Mouse (Mus musculus): ENCODE results near the gene Kcne3.

The Kcne3 gene

GRCm38 (mm10) chr7:100176269-100176668 is at the start of gene Kcne3:
Gene Kcne3 (plus strand): TSS chr7:100176502.
- no peak for DNase-seq

GRCm38 (mm10) chr7:100126514-100126913 is 49.8 kb upstream of the Kcne3 start:
- no peak for DNase-seq

DNA sequence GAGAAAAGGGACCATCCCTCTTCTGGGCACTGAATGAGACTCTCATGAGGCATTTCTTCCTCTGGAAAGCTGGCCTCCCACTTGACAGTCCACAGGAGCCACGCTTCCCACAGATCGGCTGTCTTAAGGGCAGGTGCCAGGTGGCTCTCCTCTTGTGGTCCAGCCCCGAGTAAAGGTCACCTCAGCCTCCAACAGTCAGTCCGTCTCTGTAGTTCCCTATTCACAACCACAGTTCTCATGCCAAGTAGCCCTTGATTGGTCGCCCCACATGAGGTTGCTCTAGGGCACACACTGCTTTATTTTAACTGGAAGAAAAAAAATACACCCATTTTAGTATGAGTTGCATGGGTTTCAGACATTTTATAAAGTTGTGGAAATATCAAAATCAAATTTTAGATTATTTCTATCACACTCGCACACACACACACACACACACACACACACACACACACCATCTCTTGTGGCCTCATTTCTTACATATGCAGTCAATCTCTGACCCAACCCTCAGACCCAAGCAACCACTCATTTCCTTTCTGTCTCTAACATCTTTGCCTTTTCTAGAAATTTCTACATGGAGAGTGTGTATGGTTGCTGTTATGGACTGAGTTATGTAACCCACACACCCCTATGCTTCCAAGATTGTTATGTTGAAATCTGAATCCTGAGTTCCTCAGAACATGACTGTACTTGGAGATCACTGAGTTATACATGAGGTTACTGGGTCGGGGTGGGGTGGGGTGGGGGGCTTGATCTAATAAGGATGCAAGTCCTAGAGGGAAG is 47.9 kb upstream of the Kcne3 start:
- DNase-seq: no peak

GRCm38 (mm10) chr7:100130592-100130991 is 45.7 kb upstream of the Kcne3 start:
- DNase-seq: no peak

GRCm38 (mm10) chr7:100132379-100132778 is 43.9 kb upstream of the Kcne3 start:
- DNase-seq: no peak

GRCm38 (mm10) chr7:100137038-100137437 is 39.3 kb upstream of the Kcne3 start:
- DNase-seq: no peak

DNA sequence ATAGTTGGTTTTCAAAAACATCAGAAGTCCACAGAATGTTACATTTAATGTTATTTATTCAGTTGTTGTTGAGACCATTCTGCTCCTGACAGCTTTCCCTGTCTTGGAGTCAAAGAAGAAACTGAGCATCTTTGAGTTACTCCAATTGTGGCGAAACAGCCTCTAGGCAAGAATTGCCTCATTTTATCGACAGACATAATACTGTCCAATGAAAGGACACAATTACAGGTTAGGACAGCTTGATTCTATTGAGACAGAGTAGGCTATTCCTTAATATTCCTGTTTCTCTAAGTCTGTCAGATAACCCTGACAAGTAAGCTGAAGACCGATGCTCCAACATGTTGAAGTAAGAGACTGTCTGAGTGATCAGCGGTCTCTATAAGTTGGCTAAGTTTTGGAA is 38.2 kb upstream of the Kcne3 start:
- DNase-seq: no peak

DNA sequence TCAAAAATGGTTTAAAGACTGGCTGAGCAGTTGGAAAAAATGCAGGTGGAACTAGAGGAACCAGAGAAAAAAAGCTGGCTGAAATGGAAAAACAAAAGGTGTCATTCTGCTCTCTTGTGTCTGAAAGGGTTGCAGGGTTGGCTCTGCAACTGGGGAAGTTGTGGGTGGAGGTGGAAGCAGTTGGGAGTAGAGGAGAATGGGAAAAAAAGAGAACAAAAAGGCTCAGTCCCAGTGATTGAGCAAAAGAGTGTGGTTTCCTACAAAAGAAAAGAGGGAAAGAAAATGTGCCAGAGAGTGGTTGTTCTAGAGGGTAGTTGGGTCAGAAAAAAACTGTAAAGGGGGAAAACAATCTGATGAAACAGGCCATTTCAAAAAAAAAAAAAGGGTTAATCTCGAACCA is 35.7 kb upstream of the Kcne3 start:
- no peak for DNase-seq

GRCm38 (mm10) chr7:100148586-100148985 is 27.7 kb upstream of the Kcne3 start:
- DNase-seq: peak; percentile 34 to 47

- DNase-seq: no peak
Measured at GRCm38 (mm10) chr7:100150086-100150485, 26.2 kb upstream of the Kcne3 start.

GRCm38 (mm10) chr7:100150626-100151025 is 25.7 kb upstream of the Kcne3 start:
- DNase-seq: no peak

GRCm38 (mm10) chr7:100157669-100158068 is 18.6 kb upstream of the Kcne3 start:
- no peak for DNase-seq

DNA sequence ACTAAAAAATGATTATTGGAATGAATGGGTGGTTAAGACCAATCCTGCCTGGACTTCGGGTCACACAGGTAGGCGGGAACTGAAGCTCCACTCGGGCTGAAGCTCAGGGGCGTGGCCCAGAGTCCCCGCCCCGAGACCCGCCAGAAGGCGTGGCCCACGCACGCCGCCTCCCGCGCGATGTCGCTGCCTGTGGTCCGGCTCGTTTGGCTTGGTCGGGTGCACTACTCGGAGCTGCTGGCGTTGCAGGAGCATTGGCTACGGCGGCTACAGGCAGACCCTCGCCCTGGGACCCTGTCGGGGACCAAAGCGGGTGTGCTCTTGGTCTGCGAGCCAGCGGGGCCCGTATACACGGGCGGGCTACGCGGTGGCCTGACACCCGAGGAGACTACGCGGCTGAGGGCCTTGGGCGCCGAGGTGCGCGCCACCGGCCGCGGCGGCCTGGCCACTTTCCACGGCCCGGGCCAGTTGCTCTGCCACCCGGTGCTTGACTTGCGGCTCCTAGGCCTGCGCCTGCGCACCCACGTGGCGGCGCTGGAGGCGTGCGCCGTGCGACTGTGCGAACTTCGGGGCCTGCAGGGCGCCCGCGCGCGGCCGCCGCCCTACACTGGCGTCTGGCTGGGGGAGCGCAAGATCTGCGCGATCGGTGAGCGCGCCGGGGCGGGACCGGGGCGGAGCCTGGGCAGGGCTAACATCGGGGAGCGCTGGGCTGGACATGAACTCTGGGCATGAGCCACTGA is 17.0 kb upstream of the Kcne3 start, which contains the start of gene Lipt2:
Gene Lipt2 (plus strand): TSS at position 173 of the 737 bp plus-strand sequence.
- peak; percentile 93 to 95 for DNase-seq

DNA sequence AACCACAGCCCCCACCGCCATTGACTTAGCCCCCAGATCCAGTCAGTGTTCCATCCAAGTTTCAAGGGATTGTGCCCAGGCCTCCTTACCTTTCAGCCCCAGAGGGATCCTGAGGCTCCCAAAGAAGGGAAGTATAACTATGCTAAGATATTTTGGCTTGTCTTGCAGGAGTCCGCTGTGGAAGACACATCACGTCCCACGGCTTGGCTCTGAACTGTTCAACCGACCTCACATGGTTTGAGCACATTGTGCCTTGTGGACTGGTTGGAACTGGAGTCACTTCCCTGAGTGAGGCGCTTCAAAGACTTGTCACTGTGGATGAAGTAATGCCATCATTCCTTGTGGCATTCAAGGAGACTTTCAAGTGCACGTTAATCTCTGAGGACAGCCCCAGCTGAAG is 16.3 kb upstream of the Kcne3 start:
- DNase-seq: no peak

DNA sequence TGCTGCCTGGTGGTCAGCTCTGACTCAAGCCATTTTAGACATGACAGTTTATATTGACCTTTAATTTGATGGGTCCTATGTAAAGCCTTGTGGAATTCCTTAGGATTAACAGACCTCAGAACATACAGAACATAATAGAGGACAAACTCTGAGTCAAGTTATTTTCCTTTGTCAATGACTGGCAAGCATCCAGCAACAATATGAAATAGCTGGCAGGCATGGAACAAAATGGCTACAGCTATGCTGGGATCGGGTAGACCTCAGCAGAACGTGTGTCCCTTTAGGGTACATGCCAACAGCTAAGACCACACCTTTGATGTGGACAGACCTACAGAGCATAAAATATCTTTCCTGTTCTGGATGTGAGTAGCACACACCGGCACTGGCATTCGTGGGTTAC is 12.8 kb upstream of the Kcne3 start:
- DNase-seq: no peak

DNA sequence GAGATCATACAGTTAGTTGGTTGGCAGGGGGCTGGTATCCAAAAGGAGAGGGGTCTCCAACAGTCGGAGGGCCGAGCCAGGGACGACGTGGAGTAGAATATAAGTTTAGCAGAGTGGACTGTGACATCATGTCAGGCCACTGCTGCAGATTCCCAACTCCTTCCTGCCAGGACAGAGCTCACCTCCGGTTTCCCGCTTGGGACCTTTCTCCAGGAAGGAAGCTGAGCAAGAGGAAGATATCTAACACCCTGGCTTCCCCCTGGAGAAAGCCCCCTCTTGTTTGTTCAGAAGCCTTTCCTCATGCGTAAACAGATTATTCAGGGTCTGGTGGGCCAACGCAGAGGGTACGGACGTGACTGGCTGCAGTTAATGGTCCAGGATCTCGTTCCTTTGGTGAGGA is 7.6 kb upstream of the Kcne3 start:
- no peak for DNase-seq

DNA sequence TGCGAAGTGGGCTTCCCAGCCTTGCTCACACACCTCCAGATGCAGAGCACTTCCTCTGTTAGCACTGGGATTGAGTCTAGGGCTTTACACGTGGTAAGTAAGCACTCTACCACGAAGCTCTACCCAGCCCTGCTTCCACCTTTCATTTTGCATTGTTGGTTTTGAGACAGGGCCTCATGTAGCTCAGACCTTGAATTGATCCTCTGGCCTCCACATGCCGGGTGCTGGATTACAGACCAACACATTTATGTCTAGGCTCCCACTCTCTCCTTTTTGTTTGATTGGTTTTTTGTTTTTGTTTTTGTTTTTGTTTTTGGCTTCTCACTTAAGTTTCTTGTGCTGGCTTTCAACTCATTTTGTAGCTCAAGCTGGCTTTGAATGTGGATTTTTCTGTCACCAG is 5.5 kb upstream of the Kcne3 start:
- no peak for DNase-seq

DNA sequence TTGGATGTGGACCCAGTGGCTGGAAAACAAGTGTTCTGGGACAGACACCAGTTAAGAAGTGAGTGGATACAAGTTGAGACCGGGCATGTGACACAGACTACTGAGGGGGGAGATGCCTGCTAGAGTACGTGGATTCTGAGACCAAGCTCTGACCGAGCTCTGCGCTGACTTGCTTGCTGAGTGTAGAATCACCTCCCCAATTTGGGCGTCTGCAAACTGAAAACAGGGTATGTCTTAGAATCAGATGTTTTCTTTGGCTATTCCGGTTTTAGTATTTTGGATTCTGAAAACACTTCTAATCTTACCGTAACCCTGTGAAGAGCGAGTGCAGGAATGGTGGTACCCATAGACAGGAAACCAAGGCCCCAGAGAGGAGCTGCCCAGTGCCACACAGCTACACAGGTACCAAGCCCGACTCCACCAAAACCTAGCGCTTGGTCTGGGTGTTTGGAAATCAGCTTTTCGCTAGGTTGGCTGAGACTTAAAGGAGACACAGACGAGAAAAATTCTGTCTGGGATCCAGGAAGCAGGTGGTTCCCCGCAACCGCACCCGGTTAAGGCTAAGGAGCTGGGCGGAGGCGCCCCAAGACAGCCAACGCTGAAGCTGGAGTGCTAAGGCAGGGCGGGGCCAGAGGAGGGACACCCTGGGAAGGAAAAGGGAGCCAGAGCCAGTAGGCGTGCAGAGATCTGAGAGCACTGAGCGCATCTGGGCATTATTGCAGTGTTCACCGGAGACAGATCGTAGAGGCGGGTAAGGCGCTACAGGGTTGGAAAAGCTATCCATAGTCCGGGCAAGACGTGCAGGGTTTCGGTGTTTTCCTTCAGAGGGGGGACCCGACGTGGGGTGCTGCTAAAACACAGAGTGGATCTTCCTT is 2.0 kb downstream of the Kcne3 start:
- peak; percentile 20 to 33 for DNase-seq

- peak in 1 of 2 experiments; percentile 10 for DNase-seq
Measured at GRCm38 (mm10) chr7:100178891-100179233, 2.6 kb downstream of the Kcne3 start.

GRCm38 (mm10) chr7:100179394-100179793 is 3.1 kb downstream of the Kcne3 start:
- no peak for DNase-seq

GRCm38 (mm10) chr7:100179836-100180407 is 3.6 kb downstream of the Kcne3 start:
- no peak for DNase-seq

GRCm38 (mm10) chr7:100181176-100181575 is 4.9 kb downstream of the Kcne3 start:
- no peak for DNase-seq

DNA sequence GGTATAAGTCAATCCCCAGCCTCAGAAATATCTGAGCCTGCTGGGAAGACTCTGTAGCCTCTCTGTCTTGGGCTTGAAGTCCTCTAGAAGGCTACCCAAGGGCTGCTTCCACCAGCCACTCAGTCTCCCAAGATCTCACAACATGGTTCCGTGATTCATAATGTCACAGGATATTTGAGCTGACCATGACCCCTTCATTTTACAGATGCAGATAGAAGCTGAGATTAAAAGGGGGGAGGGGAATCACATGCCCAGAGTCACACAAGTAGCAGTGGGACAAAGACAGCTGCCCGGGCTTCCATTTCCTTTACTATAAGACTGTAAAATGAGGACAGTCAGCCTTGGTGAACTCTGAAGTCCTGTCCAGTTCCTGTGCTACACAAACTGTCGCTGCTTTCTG is 5.3 kb downstream of the Kcne3 start:
- DNase-seq: no peak

Data from cerebellum, postnatal 25 days (tissue).